Mouse (Mus musculus) hindlimb bud, embryonic 11.5 days (tissue): ENCODE data around the gene Zbtb20.
"Not testable (repeated sequence)": the region's sequence is repeated elsewhere in the genome, so short reads cannot be mapped to it uniquely, and the experiment has no call there.

Experiments
- DNase-seq: peaks from one replicate; pipeline ENCODE4 v3.0.0-alpha.2; 2012; ENCODE audit warnings: low read depth, low spot score; ENCODE audit errors: extremely low spot score

Gene Zbtb20

GRCm38 (mm10) chr16:42910016-42910415 is 34.3 kb downstream of the Zbtb20 start:
- no peak for DNase-seq

- DNase-seq, result no peak
Measured at GRCm38 (mm10) chr16:42910716-42911115, 35.0 kb downstream of the Zbtb20 start.

GRCm38 (mm10) chr16:42911326-42911725 is 35.6 kb downstream of the Zbtb20 start:
- no peak for DNase-seq

GRCm38 (mm10) chr16:42911815-42912214 is 36.1 kb downstream of the Zbtb20 start:
- no peak for DNase-seq

- no peak for DNase-seq
Measured at GRCm38 (mm10) chr16:42913291-42913690, 37.6 kb downstream of the Zbtb20 start.

- DNase-seq, result peak; percentile 37
Measured at GRCm38 (mm10) chr16:42914457-42915085, 38.9 kb downstream of the Zbtb20 start.

- no peak for DNase-seq
Measured at GRCm38 (mm10) chr16:42919992-42920760, 44.5 kb downstream of the Zbtb20 start.

- no peak for DNase-seq
Measured at GRCm38 (mm10) chr16:42921436-42921835, 45.8 kb downstream of the Zbtb20 start.

- DNase-seq, result no peak
Measured at GRCm38 (mm10) chr16:42938211-42938610, 62.5 kb downstream of the Zbtb20 start.

- DNase-seq, result no peak
Measured at GRCm38 (mm10) chr16:42947016-42947415, 71.3 kb downstream of the Zbtb20 start.

GRCm38 (mm10) chr16:42955401-42955800 is 79.7 kb downstream of the Zbtb20 start:
- DNase-seq, result not testable (repeated sequence)

GRCm38 (mm10) chr16:42972872-42973271 is 97.2 kb downstream of the Zbtb20 start:
- no peak for DNase-seq

- no peak for DNase-seq
Measured at GRCm38 (mm10) chr16:42998896-42999295, 123.2 kb downstream of the Zbtb20 start.

- DNase-seq, result no peak
Measured at GRCm38 (mm10) chr16:43026351-43026750, 150.7 kb downstream of the Zbtb20 start.

GRCm38 (mm10) chr16:43029243-43029642 is 153.6 kb downstream of the Zbtb20 start:
- no peak for DNase-seq

- no peak for DNase-seq
Measured at GRCm38 (mm10) chr16:43035709-43036108, 160.0 kb downstream of the Zbtb20 start.

GRCm38 (mm10) chr16:43036510-43036909 is 160.8 kb downstream of the Zbtb20 start:
- DNase-seq, result no peak

GRCm38 (mm10) chr16:43037320-43037719 is 161.6 kb downstream of the Zbtb20 start:
- no peak for DNase-seq

- no peak for DNase-seq
Measured at GRCm38 (mm10) chr16:43045611-43046010, 169.9 kb downstream of the Zbtb20 start.

GRCm38 (mm10) chr16:43046686-43047085 is 171.0 kb downstream of the Zbtb20 start:
- DNase-seq, result no peak

- no peak for DNase-seq
Measured at GRCm38 (mm10) chr16:43069666-43070295, 194.1 kb downstream of the Zbtb20 start.

GRCm38 (mm10) chr16:43071875-43072274 is 196.2 kb downstream of the Zbtb20 start:
- DNase-seq, result no peak
